Mouse (Mus musculus) urinary bladder, postnatal 10 days (tissue): Measurements from ENCODE around the gene Acin1.

Source experiments
- DNase-seq: peaks from one replicate; pipeline ENCODE4 v3.0.0; 2022; ENCODE audit warnings: low spot score

Gene Acin1

DNA sequence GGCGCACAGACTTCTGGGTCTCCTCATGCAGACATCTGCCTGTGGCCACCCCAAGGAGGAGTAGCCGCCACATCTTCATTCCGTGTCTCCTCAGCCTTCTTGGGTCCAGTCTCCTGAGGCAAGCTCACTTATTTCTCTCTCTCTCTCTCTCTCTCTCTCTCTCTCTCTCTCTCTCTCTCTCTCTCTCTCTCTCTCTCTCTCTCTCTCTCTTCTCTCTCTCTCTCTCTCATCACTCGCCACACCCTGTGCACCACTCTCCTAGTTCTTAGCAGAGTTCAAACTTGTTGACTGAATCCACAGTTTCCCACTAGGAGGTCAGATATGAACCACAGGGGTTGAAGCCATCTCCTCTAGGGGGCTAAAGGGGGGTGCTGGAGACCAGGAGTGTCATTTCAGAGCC is 12.0 kb upstream of the Acin1 start, which contains the start of gene Gm29776:
TSS of gene Gm29776 (minus strand) at position 101 of the 400 bp plus-strand sequence.
- no peak for DNase-seq

DNA sequence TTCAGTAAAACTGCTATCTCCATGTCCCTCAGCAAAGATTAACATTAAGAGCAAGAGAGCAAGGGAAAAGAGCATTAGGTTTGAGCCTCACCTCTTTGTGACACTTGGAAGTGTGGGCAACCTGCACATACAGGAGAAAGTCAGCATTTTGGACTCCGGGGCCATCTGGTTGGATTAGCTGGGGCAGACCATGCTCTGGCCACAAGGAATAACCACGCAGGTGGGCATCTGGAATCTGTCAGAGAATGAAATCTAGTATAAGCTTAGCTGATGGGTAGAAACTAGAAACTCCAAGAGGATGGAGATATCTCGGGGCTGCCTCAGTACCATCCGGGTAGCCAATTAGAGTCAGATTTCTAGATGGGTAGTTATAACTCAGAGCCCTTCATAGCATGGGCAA is 10.0 kb upstream of the Acin1 start:
- DNase-seq: no peak

- DNase-seq: no peak
Observed at GRCm38 (mm10) chr14:54695042-54695441, 8.3 kb upstream of the Acin1 start.

DNA sequence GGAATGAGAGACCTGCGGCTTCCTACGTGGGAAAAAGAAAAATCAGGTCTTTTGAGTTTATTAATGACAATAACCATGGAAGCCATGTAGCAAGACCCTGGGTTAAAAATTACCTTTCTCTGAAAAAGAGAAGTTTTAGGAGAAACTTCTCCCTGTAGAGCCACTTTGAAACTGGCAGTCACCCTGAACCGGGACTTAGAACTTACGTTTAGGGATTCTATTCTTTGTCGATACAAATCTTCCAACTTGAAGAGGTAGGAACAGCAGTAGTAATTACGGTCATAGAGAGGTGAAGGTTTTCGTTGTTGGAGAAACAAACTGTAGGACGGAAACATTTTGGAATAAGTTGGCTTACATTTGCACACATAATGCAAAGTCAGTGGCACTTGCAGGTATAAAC is 520 bp upstream of the Acin1 start:
- DNase-seq: no peak

DNA sequence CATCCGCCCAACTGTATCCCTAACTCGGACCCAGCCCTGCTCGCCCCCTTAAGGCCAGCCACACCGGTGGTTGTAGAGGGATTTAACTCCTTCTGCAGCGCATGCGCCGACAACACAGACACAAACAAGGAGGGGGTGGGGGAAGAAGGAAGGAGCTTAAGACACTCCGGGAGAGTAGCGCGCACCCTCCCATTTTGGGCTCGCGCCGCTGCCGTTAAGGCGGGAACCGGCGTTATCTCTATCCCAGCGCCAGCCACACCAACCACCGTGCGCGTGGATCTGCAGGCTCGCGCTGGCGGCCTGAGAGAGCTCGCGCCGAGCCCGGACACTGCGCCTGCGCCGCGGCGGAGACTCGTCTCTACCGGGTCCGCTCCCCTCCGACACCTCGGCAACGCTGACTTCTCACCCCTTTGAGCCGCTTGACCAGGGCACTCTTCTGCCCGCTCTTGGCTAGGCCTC is 639 bp downstream of the Acin1 start, which contains the start of gene 1700123O20Rik:
TSS of gene 1700123O20Rik (plus strand) at position 154 of the 459 bp plus-strand sequence.
- no peak for DNase-seq

DNA sequence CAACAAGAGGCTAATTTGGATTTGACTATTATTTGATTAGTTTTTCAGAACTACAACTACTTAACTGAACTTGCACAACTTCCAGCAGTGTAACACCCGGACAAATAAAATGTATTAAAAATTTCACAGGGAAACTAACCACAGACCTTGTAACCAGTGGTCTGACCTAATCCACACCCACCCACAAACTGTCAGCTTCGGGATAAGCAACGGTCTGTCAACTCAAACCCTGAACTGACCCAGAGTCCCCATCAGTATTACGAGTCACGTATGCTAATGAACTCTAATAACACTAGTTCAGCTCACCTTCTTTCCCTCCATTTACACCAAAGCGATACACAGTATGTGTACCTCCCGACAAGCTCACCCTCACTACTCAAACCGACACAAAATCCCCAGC is 1.3 kb downstream of the Acin1 start:
- DNase-seq: no peak

- no peak for DNase-seq
Observed at GRCm38 (mm10) chr14:54682396-54682795, 4.3 kb downstream of the Acin1 start.

GRCm38 (mm10) chr14:54678657-54679304 is 8.0 kb downstream of the Acin1 start:
- DNase-seq: no peak

DNA sequence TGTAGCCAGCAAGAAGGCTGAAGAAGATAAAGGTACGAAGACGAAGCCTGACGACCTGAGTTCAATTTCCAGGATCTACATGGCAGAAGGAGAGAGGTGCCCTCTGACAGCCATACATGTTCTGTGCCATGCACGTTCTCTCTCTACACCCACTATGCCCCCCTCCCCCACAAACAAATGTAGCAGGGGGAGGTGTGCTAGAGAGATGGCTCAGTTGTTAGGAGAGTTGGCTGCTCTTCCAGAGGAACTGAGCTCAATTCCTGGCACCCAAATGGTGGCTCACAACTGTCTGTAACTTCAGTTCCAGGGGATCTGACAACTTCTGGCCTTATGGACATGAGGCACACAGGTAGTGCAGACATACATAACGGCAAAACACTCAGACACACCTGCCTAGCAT is 10.4 kb downstream of the Acin1 start:
- no peak for DNase-seq

- no peak for DNase-seq
Observed at GRCm38 (mm10) chr14:54674317-54674716, 12.4 kb downstream of the Acin1 start.

- DNase-seq: no peak
Observed at GRCm38 (mm10) chr14:54669381-54669780, 17.4 kb downstream of the Acin1 start.

DNA sequence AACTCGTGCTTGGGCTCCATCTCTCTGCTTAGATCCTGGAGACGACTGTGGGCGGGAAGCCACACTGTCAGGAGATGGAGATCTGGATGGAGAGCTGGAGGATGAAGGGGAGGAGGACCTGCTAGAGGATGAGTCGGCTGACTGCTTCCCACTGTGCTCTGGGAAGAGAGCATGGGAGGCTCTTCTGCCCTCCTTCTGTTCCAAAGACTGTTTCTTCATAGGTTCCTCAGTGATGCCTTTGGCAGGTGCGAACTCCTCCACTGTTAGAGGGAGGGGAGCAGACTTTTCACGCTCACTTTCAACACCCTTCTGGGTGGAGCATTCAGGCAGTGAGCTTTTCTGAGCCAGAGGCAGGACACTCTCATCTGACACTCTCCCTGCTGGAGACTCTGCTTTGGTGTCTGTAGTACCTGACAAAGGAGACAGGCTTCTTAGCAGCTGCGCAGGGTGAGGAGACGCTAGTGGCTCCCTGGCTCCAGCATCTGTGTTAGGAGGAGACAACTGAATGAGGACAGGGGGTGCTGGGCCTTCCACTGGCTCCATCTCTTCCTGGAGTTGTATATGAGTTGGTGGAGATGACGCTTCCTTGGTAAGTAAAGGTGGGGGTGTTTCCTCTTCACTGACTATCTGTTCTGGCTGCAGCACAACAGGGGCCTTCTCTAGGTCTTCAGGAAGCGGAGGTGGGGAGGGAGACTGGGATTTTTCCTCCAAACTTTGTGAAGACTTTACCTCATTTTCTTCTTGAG is 22.1 kb downstream of the Acin1 start:
- no peak for DNase-seq

GRCm38 (mm10) chr14:54660009-54660408 is 26.7 kb downstream of the Acin1 start:
- DNase-seq: no peak

DNA sequence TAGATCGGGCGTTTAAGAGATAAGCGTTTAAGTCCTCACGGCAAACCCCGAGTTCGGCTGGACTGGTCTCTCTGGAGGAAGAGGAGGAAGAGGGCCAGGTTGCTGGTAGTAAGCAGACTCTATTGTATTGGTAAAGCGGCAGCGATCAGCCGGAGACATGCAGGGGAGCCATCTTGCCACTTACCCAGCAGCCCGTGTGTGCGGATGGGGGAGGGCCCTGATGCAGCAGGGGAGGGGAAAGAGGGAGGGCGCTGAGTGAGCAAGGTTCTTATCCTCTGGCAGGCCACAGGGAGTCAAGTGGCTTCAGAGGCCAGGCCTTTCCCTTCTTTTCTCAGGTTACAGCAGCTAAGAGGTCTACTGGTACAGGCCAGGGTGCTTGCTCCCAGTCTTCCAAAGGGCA is 33.2 kb downstream of the Acin1 start:
- DNase-seq: no peak

DNA sequence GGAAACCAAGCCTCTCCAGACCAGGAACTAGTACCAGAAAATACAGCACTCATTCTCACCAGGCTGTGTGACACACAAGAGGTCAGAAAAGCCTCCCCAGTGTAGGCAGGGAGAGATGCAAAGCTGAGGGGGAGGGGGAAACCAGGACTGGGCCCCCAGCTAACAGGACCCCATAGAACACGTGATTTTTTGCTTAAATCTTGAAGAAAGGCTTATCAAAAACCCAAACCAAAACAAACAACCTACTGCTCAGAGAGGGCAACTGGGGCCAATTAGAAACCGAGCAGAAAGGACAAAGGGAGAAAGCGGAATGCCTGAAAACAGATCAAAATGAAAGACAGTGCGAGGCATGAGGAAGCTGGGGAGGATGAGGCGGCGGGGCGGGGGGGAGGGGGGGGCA is 33.9 kb downstream of the Acin1 start:
- no peak for DNase-seq

DNA sequence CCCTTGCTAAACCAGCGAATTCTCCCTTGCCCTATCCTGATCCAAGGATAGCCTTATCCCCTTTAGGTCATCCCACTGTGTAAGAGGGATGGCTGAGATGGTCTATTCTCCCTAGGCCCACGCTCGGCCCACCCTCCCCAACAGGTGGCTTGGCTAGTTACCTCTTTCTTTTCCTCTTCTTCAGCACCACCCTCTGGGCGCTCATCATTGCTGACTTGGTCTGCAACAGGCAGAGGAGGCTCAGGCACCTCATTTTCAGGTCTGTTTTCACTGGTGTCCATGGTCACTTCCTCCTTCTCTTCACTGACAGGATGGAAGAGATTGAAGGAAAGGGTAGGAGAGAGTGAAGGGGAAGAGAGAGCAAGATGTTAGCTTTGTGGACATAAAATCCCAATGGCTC is 35.2 kb downstream of the Acin1 start:
- DNase-seq: no peak

GRCm38 (mm10) chr14:54650621-54651454 is 35.9 kb downstream of the Acin1 start:
- no peak for DNase-seq

DNA sequence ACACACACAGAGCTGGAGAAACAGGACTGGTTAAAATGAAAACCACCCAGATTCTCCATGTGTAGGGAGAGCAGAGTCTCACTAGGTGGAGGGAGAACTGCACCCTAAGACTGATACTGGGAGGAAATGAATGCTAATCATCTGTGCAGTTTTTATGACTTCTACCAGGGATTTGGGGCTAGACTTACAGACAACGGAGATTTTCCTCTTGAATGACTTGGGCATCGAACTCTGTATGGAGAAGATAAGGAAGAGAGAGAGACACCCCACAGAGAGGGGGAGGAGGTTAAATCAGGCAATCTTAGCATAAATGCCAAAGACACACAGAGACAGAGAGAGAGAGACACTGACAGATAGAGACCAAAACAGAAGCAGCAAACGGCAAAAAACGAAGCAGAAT is 38.8 kb downstream of the Acin1 start:
- no peak for DNase-seq

GRCm38 (mm10) chr14:54646898-54647636 is 39.7 kb downstream of the Acin1 start:
- DNase-seq: no peak

DNA sequence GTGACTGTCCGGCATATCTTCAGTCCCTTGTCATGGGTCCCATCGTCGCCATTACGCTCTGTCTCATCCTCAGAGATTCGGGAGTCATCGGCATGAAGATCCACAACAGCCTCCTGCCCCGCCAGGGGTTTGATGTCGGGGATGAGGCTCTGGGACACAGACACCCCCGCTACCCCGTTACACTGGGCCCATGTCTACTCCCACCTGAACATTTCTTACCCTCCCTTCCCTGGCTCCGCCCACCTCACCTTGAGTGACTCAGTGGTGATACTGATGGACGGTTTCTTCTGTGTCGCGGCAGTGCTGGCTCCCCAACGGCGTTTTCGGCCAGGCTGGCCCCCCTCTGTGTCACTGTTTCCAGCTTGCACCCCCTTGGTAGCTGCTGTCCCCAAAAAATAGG is 40.3 kb downstream of the Acin1 start:
- no peak for DNase-seq

DNA sequence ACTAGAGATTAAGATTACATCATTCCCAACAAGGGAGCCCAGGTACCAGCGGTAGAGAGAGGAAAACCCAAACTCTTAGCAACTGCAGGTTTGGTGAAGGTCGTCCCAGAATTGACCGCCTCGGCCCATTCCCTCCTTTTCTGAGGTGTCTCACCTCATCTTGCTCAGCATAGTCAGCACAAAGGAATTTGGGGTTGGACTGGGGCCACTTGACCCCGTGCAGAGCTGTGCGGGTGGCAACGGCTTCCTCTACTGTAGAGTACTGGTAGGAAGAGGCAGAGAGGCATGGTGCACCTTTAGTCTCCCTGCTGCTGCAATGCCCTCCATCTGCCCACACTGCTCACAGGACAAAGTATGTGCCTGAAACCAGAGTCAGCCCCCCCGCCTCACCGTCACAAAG is 42.4 kb downstream of the Acin1 start:
- DNase-seq: no peak

DNA sequence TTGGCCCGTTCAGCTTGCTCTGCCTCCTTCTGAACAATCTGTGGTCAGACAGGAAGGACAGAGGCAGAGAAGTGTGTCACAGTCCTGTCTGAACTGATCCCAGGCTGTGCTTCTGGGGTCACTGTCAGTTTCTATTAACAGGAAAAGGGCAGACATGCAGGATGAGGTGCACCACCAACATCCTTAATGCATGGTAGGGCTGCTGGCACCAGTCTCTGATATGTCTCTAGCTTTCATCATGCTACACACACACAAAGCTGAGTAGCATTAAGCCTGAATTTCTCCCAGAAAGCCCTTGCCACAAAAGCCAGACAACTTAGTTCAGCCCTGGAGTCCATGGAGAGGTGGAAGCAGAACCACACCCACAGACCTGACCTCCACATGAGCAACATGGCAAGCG is 43.7 kb downstream of the Acin1 start:
- no peak for DNase-seq
